Mouse (Mus musculus) embryonic facial prominence, embryonic 14.5 days (tissue): ENCODE measurements at regions not wholly inside any gene's neighbourhood (a gene's known extent, or its start where the extent isn't known, plus 50 kb on each side); places are given as distances from the start of the nearest gene placed in this dataset.

Source experiments
- ATAC-seq: fragments of 200-750 bp; cut with Nextera tagmentation; 2 replicates; pipeline ENCODE4 v1.8.0; 2017; ENCODE audit warnings: low read depth, moderate number of reproducible peaks, moderate TSS enrichment
- DNase-seq: peaks from one replicate; pipeline ENCODE4 v3.0.0-alpha.2; 2015; ENCODE audit warnings: low spot score
- H3K27ac ChIP-seq: fragments of 300-500 bp; sonication (generic); replicated peaks from 2 replicates; pipeline ENCODE4 v1.5.1; 2014; ENCODE audit warnings: low read depth, mild to moderate bottlenecking, low read length, moderate library complexity
- H3K27me3 ChIP-seq: fragments of 300-500 bp; sonication (generic); replicated peaks from 2 replicates; pipeline ENCODE4 v1.6.1; 2014; ENCODE audit warnings: low read length; ENCODE audit not compliant: control insufficient read depth, insufficient read depth
- H3K36me3 ChIP-seq: fragments of 300-500 bp; sonication (generic); 2 replicates; pipeline ENCODE4 v1.6.1; 2014; ENCODE audit warnings: low read length, mixed read lengths; ENCODE audit not compliant: control insufficient read depth, insufficient read depth
- H3K4me1 ChIP-seq: fragments of 300-500 bp; sonication (generic); 2 replicates; pipeline ENCODE4 v1.6.1; 2014; ENCODE audit warnings: antibody characterized with exemption, low read length; ENCODE audit not compliant: control insufficient read depth, insufficient read depth
- H3K4me2 ChIP-seq: fragments of 300-500 bp; sonication (generic); 2 replicates; pipeline ENCODE4 v1.6.1; 2014; ENCODE audit warnings: low read depth, mild to moderate bottlenecking, low read length, moderate library complexity, mixed read lengths
- H3K4me3 ChIP-seq: fragments of 300-500 bp; sonication (generic); 2 replicates; pipeline ENCODE4 v1.5.1; 2014; ENCODE audit warnings: low read depth, mild to moderate bottlenecking, low read length
- H3K9ac ChIP-seq: fragments of 300-500 bp; sonication (generic); 2 replicates; pipeline ENCODE4 v1.6.1; 2014; ENCODE audit warnings: low read depth, mild to moderate bottlenecking, low read length, moderate library complexity, mixed read lengths
- H3K9me3 ChIP-seq: fragments of 300-500 bp; sonication (generic); 2 replicates; pipeline ENCODE4 v1.6.1; 2016; ENCODE audit warnings: low read length; ENCODE audit not compliant: control insufficient read depth
- WGBS: fragments of 180-500 bp; shearing (Covaris S2); extraction: QIAGEN DNeasy Blood & Tissue Kit; methylation state at CpG from one replicate; pipeline ENCODE4 v1.1.7; 2014; 5-methylcytosine and 5-hydroxymethylcytosine counted together

DNA sequence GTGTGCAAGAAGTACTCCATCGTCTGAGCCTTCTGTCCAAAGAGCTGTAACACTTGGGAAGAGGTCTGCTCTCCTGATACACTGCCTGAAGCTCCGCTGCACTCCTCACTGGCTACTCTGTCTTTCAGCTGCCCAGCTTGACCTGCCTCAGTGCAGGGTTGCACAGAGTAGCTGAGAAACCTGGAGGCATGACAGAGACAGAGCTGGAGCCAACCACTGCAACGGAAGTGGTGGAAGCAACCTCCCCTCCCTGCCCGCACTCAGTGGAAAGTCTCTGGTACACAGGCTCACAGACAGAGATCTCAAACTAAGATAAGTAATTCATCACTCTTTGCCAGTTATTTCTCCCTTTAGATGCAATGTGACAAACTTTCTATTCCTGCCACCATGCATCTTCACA lies 1638.4 kb downstream of the Kcnt2 start:
- Histone ChIP-seq H3K4me3 (no peak overlapping the region), H3K27ac (no peak overlapping the region), H3K27me3 (no peaks in the 10 kb centered on the region), H3K9me3 (no peaks in the 10 kb centered on the region), H3K4me2 (no peak overlapping the region), H3K4me1 (no peaks in the 10 kb centered on the region), H3K9ac (no peak overlapping the region), H3K36me3 (no peaks in the 10 kb centered on the region)
- WGBS: 73% methylated on average over 4 of the region's 4 CpGs
- no peak for DNase-seq
- no peak for ATAC-seq

GRCm38 (mm10) chr1:141897924-141898455 lies 1652.0 kb downstream of the Kcnt2 start:
- H3K27me3 ChIP-seq: no peaks in the 10 kb centered on the region
- no peaks in the 10 kb centered on the region for H3K9me3 ChIP-seq
- 71% methylated on average over 8 of the region's 8 CpGs for WGBS
- no peaks in the 10 kb centered on the region for H3K36me3 ChIP-seq
- no peak overlapping the region for H3K4me2 ChIP-seq
- no peak overlapping the region for H3K9ac ChIP-seq
- ATAC-seq (no peak), DNase-seq (no peak)
- H3K27ac ChIP-seq: no peak overlapping the region
- H3K4me1 ChIP-seq: no peaks in the 10 kb centered on the region
- H3K4me3 ChIP-seq: no peak overlapping the region

- Histone ChIP-seq H3K4me1 (no peaks in the 10 kb centered on the region), H3K4me3 (no peak overlapping the region), H3K27me3 (no peaks in the 10 kb centered on the region), H3K9ac (no peak overlapping the region), H3K9me3 (no peaks in the 10 kb centered on the region), H3K27ac (no peak overlapping the region), H3K4me2 (no peak overlapping the region), H3K36me3 (no peaks in the 10 kb centered on the region)
- whole genome bisulfite sequencing: 80% methylated on average over 7 of the region's 7 CpGs
- DNase-seq (no peak), ATAC-seq (no peak)
Observed at GRCm38 (mm10) chr1:141911714-141912398, 1665.9 kb downstream of the Kcnt2 start.

DNA sequence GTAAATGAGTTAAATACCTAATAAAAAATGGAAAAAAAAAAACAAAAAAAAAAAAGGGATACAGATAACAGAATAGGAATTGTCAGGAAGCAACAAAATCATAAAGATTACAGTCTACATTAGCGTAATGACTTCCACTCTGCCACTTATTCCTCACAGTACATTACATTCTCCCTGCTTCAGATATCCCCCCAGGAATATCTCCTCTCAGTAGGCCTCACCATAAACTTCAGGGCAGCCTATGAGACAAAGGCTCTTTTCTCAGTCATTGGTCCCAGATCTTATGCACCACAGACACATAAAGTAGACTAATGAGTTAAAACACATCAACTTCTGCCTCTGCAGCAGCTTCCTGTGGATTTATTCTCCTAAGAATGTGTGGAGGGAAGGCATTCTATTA lies 1680.2 kb downstream of the Kcnt2 start:
- WGBS: 93% methylated on average over 1 of the region's 1 CpGs
- Histone ChIP-seq H3K27ac (no peak overlapping the region), H3K4me3 (no peak overlapping the region), H3K9ac (no peak overlapping the region), H3K9me3 (no peaks in the 10 kb centered on the region), H3K4me2 (no peak overlapping the region), H3K36me3 (no peaks in the 10 kb centered on the region), H3K4me1 (no peaks in the 10 kb centered on the region), H3K27me3 (no peaks in the 10 kb centered on the region)
- ATAC-seq (no peak), DNase-seq (no peak)

DNA sequence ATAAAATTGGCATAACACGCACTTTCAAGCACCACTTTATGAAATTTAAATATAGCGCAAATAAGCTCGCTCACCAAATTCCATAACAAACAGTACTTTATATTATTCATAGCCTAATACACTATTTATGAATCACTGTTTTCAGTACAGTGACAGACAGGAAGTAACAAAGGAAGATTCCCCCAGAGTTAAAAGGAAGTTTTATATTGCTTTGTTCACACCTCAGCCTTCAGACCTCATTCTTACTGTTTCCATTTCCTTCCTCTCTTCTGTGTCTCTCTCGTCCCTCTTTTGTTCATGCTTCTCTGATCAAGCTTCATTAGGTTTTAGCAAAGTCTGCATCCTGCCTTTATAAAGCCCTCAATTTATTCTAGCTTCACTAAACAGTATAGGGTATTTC lies 1680.8 kb downstream of the Kcnt2 start:
- 80% methylated on average over 4 of the region's 4 CpGs for WGBS
- no peaks in the 10 kb centered on the region for H3K36me3 ChIP-seq
- no peaks in the 10 kb centered on the region for H3K27me3 ChIP-seq

GRCm38 (mm10) chr1:141948055-141948454 lies 1692.4 kb upstream of the B3galt2 start:
- Histone ChIP-seq H3K9me3 (no peaks in the 10 kb centered on the region), H3K9ac (no peak overlapping the region), H3K4me1 (no peaks in the 10 kb centered on the region), H3K36me3 (no peaks in the 10 kb centered on the region), H3K27ac (no peak overlapping the region), H3K4me2 (no peak overlapping the region), H3K4me3 (no peak overlapping the region), H3K27me3 (no peaks in the 10 kb centered on the region)
- WGBS: 80% methylated on average over 1 of the region's 1 CpGs
- DNase-seq: no peak
- ATAC-seq: no peak

More for the DNA sequence above, 1680.8 kb downstream of the Kcnt2 start:
- Histone ChIP-seq H3K9ac (no peak overlapping the region), H3K27ac (no peak overlapping the region), H3K4me1 (no peaks in the 10 kb centered on the region), H3K9me3 (no peaks in the 10 kb centered on the region), H3K4me2 (no peak overlapping the region), H3K4me3 (no peak overlapping the region)
- DNase-seq (no peak), ATAC-seq (no peak)

GRCm38 (mm10) chr1:141954323-141954867 lies 1686.1 kb upstream of the B3galt2 start:
- no peak for DNase-seq
- Histone ChIP-seq H3K27ac (no peak overlapping the region), H3K36me3 (no peaks in the 10 kb centered on the region), H3K4me2 (no peak overlapping the region), H3K27me3 (no peaks in the 10 kb centered on the region), H3K4me3 (no peak overlapping the region), H3K4me1 (no peaks in the 10 kb centered on the region), H3K9ac (no peak overlapping the region), H3K9me3 (no peaks in the 10 kb centered on the region)
- ATAC-seq: no peak
- 79% methylated on average over 2 of the region's 2 CpGs for WGBS

- Histone ChIP-seq H3K9ac (no peak overlapping the region), H3K27me3 (no peaks in the 10 kb centered on the region), H3K4me1 (no peaks in the 10 kb centered on the region), H3K9me3 (no peaks in the 10 kb centered on the region), H3K36me3 (no peaks in the 10 kb centered on the region), H3K4me3 (no peak overlapping the region), H3K4me2 (no peak overlapping the region), H3K27ac (no peak overlapping the region)
- no peak for ATAC-seq
- peak; percentile 3 for DNase-seq
- under 1% methylated on average over 2 of the region's 2 CpGs for WGBS
Observed at GRCm38 (mm10) chr1:141961743-141962142, 1678.7 kb upstream of the B3galt2 start.

GRCm38 (mm10) chr1:141968133-141968532 lies 1672.3 kb upstream of the B3galt2 start:
- WGBS: 70% methylated on average over 5 of the region's 5 CpGs
- ATAC-seq: no peak
- no peaks in the 10 kb centered on the region for H3K27me3 ChIP-seq
- H3K4me2 ChIP-seq: no peak overlapping the region
- H3K4me1 ChIP-seq: no peaks in the 10 kb centered on the region
- H3K4me3 ChIP-seq: no peak overlapping the region
- no peaks in the 10 kb centered on the region for H3K36me3 ChIP-seq
- no peak overlapping the region for H3K9ac ChIP-seq
- DNase-seq: no peak
- no peak overlapping the region for H3K27ac ChIP-seq
- no peaks in the 10 kb centered on the region for H3K9me3 ChIP-seq
